Mouse (Mus musculus): ENCODE data around the gene Mus81.
"Not testable (repeated sequence)": the region's sequence is repeated elsewhere in the genome, so short reads cannot be mapped to it uniquely, and the experiment has no call there.

GRCm38 (mm10) chr19:5493301-5493721, 5.1 kb upstream of the Mus81 start:
- TF ChIP-seq CTCF (IDR thresholded peaks at IDR 0.05; ENCODE audit: low read depth, low read length); TAL1 (conservative IDR thresholded peaks at IDR 0.05; ENCODE audit: low read depth, low read length); GATA1 (IDR thresholded peaks at IDR 0.05; ENCODE audit: borderline replicate concordance, low read length): not testable (repeated sequence)

All from G1E (cell line).